Mouse (Mus musculus) stomach, embryonic 15.5 days (tissue): ENCODE measurements around the gene Olfr764-ps1. TPM values are rescaled to one million over a fixed set of nuclear protein-coding genes. Genes with fewer than 3 reads are reported as not detected.
"Not testable (repeated sequence)": the region's sequence is repeated elsewhere in the genome, so short reads cannot be mapped to it uniquely, and the experiment has no call there.

ENCODE experiments used
- ATAC-seq: fragments of 200-750 bp; cut with Nextera tagmentation; 2 replicates; pipeline ENCODE4 v1.8.0; 2017; ENCODE audit warnings: low read depth, moderate number of reproducible peaks, moderate TSS enrichment; ENCODE audit not compliant: insufficient read depth, low FRiP score
- H3K27ac ChIP-seq: fragments of 300-500 bp; sonication (generic); 2 replicates; pipeline ENCODE4 v1.5.1; 2015; ENCODE audit warnings: mild to moderate bottlenecking, inconsistent platforms
- H3K27me3 ChIP-seq: fragments of 300-500 bp; sonication (generic); replicated peaks from 2 replicates; pipeline ENCODE4 v1.6.1; 2015; ENCODE audit warnings: inconsistent platforms
- H3K36me3 ChIP-seq: fragments of 300-500 bp; sonication (generic); 2 replicates; pipeline ENCODE4 v1.6.1; 2015; ENCODE audit warnings: inconsistent platforms
- H3K4me1 ChIP-seq: fragments of 300-500 bp; sonication (generic); 2 replicates; pipeline ENCODE4 v1.6.1; 2015; ENCODE audit warnings: inconsistent platforms
- H3K4me2 ChIP-seq: fragments of 300-500 bp; sonication (generic); 2 replicates; pipeline ENCODE4 v1.6.1; 2015; ENCODE audit warnings: mild to moderate bottlenecking, inconsistent platforms
- H3K4me3 ChIP-seq: fragments of 300-500 bp; sonication (generic); replicated peaks from 2 replicates; pipeline ENCODE4 v1.5.1; 2015; ENCODE audit warnings: inconsistent platforms
- H3K9ac ChIP-seq: fragments of 300-500 bp; sonication (generic); 2 replicates; pipeline ENCODE4 v1.6.1; 2015; ENCODE audit warnings: inconsistent platforms
- H3K9me3 ChIP-seq: fragments of 300-500 bp; sonication (generic); 2 replicates; pipeline ENCODE4 v1.6.1; 2016; ENCODE audit warnings: inconsistent platforms
- WGBS: fragments of 180-500 bp; shearing (Covaris S2); methylation state at CpG from one replicate; pipeline ENCODE4 v1.1.7; 2015; 5-methylcytosine and 5-hydroxymethylcytosine counted together
- polyA plus RNA-seq: library from polyadenylated mRNA; unstranded; fragments of >200 nt; fragmentation: Nextera tagmentation; extraction: Ambion mirVana; gene quantifications from 2 replicates; pipeline ENCODE4 v1.2.1, GENCODE M21; 2015

Olfr764-ps1 gene
- polyA plus RNA-seq, 1 experiment from 2014 or later, result not detected

DNA sequence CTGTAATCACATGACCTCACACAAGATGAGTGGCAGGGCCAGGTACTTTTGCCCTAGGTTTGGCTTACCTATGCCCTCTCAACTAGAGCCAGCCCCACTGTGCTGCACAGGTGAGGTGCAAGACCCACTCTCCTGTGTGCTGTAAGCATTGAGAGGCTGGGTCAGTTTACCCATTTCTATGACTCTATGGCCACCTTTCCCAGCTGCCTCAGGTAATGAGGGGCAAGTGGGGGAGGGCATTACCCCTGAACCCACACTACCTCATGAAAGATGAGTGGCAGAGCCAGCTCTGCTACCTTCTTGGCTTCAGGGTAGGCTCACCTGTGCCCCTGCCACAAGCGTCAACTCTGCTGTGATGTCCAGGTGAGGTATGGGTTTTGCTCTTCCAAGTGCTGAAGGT is 43.9 kb downstream of the Olfr764-ps1 start:
- H3K27ac ChIP-seq, result no peak overlapping the region
- ATAC-seq, result no peak

GRCm38 (mm10) chr10:128990994-128991393 is 48.7 kb downstream of the Olfr764-ps1 start:
- no peaks in the 10 kb centered on the region for H3K4me1 ChIP-seq
- ATAC-seq, result no peak

More for the DNA sequence above, 43.9 kb downstream of the Olfr764-ps1 start:
- H3K36me3 ChIP-seq, result no peaks in the 10 kb centered on the region
- 88% methylated on average over 1 of the region's 1 CpGs for WGBS
- H3K4me3 ChIP-seq, result no peak overlapping the region
- no peak overlapping the region for H3K4me2 ChIP-seq
- no peaks in the 10 kb centered on the region for H3K4me1 ChIP-seq
- no peak overlapping the region for H3K9ac ChIP-seq
- no peaks in the 10 kb centered on the region for H3K27me3 ChIP-seq
- H3K9me3 ChIP-seq, result no peaks in the 10 kb centered on the region

DNA sequence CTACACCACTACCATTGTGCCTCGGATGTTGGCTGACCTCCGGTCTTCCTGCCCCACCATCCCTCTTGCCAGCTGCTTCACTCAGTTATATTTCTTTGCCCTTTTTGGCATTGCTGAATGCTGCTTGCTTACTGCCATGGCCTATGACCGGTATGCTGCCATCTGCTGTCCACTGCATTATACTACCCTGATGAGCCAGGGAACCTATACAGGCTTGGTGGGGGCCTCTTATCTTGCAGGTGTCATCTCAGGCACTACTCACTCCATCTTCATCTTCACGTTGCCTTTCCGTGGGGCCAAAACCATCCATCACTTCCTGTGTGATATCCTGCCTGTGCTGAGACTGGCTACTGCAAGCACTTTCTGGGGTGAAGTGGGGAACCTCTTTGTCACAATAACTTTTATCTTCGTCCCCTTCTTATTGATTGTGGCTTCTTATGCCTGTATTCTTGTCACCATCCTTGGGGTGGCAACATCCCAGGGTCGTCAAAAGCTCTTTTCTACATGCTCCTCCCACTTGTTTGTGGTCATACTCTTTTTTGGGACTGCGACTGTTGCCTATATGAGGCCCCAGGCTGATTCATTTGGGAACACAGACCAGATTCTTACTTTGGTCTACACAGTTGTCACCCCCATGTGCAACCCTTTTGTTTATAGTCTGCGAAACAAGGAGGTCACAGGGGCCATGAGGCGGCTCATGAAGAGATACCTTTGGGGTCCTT is 49.4 kb downstream of the Olfr764-ps1 start:
- H3K27me3 ChIP-seq, H3K4me1 ChIP-seq, H3K27ac ChIP-seq, H3K4me2 ChIP-seq, ATAC-seq, H3K9me3 ChIP-seq, H3K9ac ChIP-seq, H3K36me3 ChIP-seq, H3K4me3 ChIP-seq: not testable (repeated sequence)
- WGBS, result 56% methylated on average over 7 of the region's 10 CpGs

More at GRCm38 (mm10) chr10:128990994-128991393, 48.7 kb downstream of the Olfr764-ps1 start:
- no peaks in the 10 kb centered on the region for H3K36me3 ChIP-seq
- no peaks in the 10 kb centered on the region for H3K9me3 ChIP-seq
- no peaks in the 10 kb centered on the region for H3K27me3 ChIP-seq
- H3K4me2 ChIP-seq, result no peak overlapping the region
- no peak overlapping the region for H3K4me3 ChIP-seq
- H3K9ac ChIP-seq, result no peak overlapping the region
- no peak overlapping the region for H3K27ac ChIP-seq

GRCm38 (mm10) chr10:128989131-128989530 is 50.6 kb downstream of the Olfr764-ps1 start, which contains the start of gene Olfr9:
TSS of gene Olfr9 (plus strand) at chr10:128989431.
- not testable (repeated sequence) for H3K4me2 ChIP-seq, H3K27ac ChIP-seq, H3K4me1 ChIP-seq, ATAC-seq, H3K4me3 ChIP-seq, H3K9ac ChIP-seq, H3K9me3 ChIP-seq, H3K36me3 ChIP-seq, H3K27me3 ChIP-seq
- WGBS, result 67% methylated on average over 1 of the region's 1 CpGs

Other genes starting within 250 kb of the Olfr764-ps1 start
- gene Mmp19, start 249.0 kb downstream of the Olfr764-ps1 start, polyA plus RNA-seq, result 1.2 and 2.0 TPM in 2 replicates
- gene Dnajc14, start 235.8 kb downstream of the Olfr764-ps1 start, polyA plus RNA-seq, result 49.8 and 50.6 TPM in 2 replicates
- 15.4 and 16.3 TPM in 2 replicates for gene Tmem198b, start 235.5 kb downstream of the Olfr764-ps1 start, polyA plus RNA-seq
- gene Sarnp, start 222.6 kb downstream of the Olfr764-ps1 start, polyA plus RNA-seq, result 187 and 207 TPM in 2 replicates
- 92.8 and 95.7 TPM in 2 replicates for gene Ormdl2, start 218.3 kb downstream of the Olfr764-ps1 start, polyA plus RNA-seq
- 4.4 and 4.7 TPM in 2 replicates for gene Gdf11, start 148.2 kb downstream of the Olfr764-ps1 start, polyA plus RNA-seq
- gene Cd63, start 138.9 kb downstream of the Olfr764-ps1 start, polyA plus RNA-seq, result 693 and 758 TPM in 2 replicates
- gene Rdh5, start 117.0 kb downstream of the Olfr764-ps1 start, polyA plus RNA-seq, result 12.9 and 15.0 TPM in 2 replicates
- gene Bloc1s1, start 115.9 kb downstream of the Olfr764-ps1 start, polyA plus RNA-seq, result 190 and 208 TPM in 2 replicates
- 5.2 and 5.7 TPM in 2 replicates for gene Itga7, start 106.1 kb downstream of the Olfr764-ps1 start, polyA plus RNA-seq
- 2.2 and 2.8 TPM in 2 replicates for gene Mettl7b, start 78.9 kb downstream of the Olfr764-ps1 start, polyA plus RNA-seq
- not detected in 2 replicates for gene Olfr9, start 50.5 kb downstream of the Olfr764-ps1 start, polyA plus RNA-seq
- not detected in 2 replicates for gene Olfr763, start 29.1 kb downstream of the Olfr764-ps1 start, polyA plus RNA-seq
- not detected in 2 replicates for gene Olfr765, start 10.1 kb upstream of the Olfr764-ps1 start, polyA plus RNA-seq
- gene Olfr766-ps1, start 29.1 kb upstream of the Olfr764-ps1 start, polyA plus RNA-seq, result not detected in 2 replicates
- gene Olfr767, start 43.0 kb upstream of the Olfr764-ps1 start, polyA plus RNA-seq, result not detected in 2 replicates
- gene Olfr768, start 59.5 kb upstream of the Olfr764-ps1 start, polyA plus RNA-seq, result not detected in 2 replicates
- gene Olfr769, start 78.0 kb upstream of the Olfr764-ps1 start, polyA plus RNA-seq, result not detected in 2 replicates
- not detected in 2 replicates for gene Olfr770, start 99.1 kb upstream of the Olfr764-ps1 start, polyA plus RNA-seq
- not detected in 2 replicates for gene Olfr771, start 124.9 kb upstream of the Olfr764-ps1 start, polyA plus RNA-seq
- gene Olfr772, start 138.0 kb upstream of the Olfr764-ps1 start, polyA plus RNA-seq, result not detected in 2 replicates
- not detected in 2 replicates for gene Olfr773, start 147.5 kb upstream of the Olfr764-ps1 start, polyA plus RNA-seq
- not detected in 2 replicates for gene Olfr774, start 196.3 kb upstream of the Olfr764-ps1 start, polyA plus RNA-seq
- gene Olfr775, start 208.5 kb upstream of the Olfr764-ps1 start, polyA plus RNA-seq, result not detected in 2 replicates
- gene Olfr776, start 219.2 kb upstream of the Olfr764-ps1 start, polyA plus RNA-seq, result not detected in 2 replicates
- gene Olfr777, start 231.6 kb upstream of the Olfr764-ps1 start, polyA plus RNA-seq, result not detected in 2 replicates